Mouse (Mus musculus): ENCODE data around the gene Hectd2.

Gene Hectd2

GRCm38 (mm10) chr19:36561171-36561570 lies 6.7 kb downstream of the Hectd2 start:
- DNase-seq (ENCODE audit: extremely low spot score): no peak

GRCm38 (mm10) chr19:36564396-36564795 lies 10.0 kb downstream of the Hectd2 start:
- DNase-seq (ENCODE audit: extremely low spot score): no peak

GRCm38 (mm10) chr19:36573986-36574385 lies 19.5 kb downstream of the Hectd2 start:
- DNase-seq (ENCODE audit: extremely low spot score): no peak

- DNase-seq (ENCODE audit: extremely low spot score): no peak
Measured at GRCm38 (mm10) chr19:36575159-36575558, 20.7 kb downstream of the Hectd2 start.

GRCm38 (mm10) chr19:36580874-36581273 lies 26.4 kb downstream of the Hectd2 start:
- no peak for DNase-seq (ENCODE audit: extremely low spot score)

- no peak for DNase-seq (ENCODE audit: extremely low spot score)
Measured at GRCm38 (mm10) chr19:36582116-36582515, 27.7 kb downstream of the Hectd2 start.

GRCm38 (mm10) chr19:36585505-36585904 lies 31.1 kb downstream of the Hectd2 start:
- DNase-seq (ENCODE audit: extremely low spot score): no peak

- DNase-seq (ENCODE audit: extremely low spot score): no peak
Measured at GRCm38 (mm10) chr19:36594409-36594808, 40.0 kb downstream of the Hectd2 start.

- no peak for DNase-seq (ENCODE audit: extremely low spot score)
Measured at GRCm38 (mm10) chr19:36601869-36602268, 47.4 kb downstream of the Hectd2 start.

- DNase-seq (ENCODE audit: extremely low spot score): no peak
Measured at GRCm38 (mm10) chr19:36602535-36603312, 48.3 kb downstream of the Hectd2 start.

GRCm38 (mm10) chr19:36606270-36606669 lies 51.8 kb downstream of the Hectd2 start:
- DNase-seq (ENCODE audit: extremely low spot score): no peak

- DNase-seq (ENCODE audit: extremely low spot score): no peak
Measured at GRCm38 (mm10) chr19:36609229-36609628, 54.8 kb downstream of the Hectd2 start.

- DNase-seq (ENCODE audit: extremely low spot score): no peak
Measured at GRCm38 (mm10) chr19:36610309-36610708, 55.9 kb downstream of the Hectd2 start.

GRCm38 (mm10) chr19:36625906-36626305 lies 71.5 kb downstream of the Hectd2 start:
- no peak for DNase-seq (ENCODE audit: extremely low spot score)

GRCm38 (mm10) chr19:36626881-36627280 lies 72.4 kb downstream of the Hectd2 start:
- DNase-seq (ENCODE audit: extremely low spot score): no peak

GRCm38 (mm10) chr19:36629394-36629910 lies 75.0 kb downstream of the Hectd2 start:
- no peak for DNase-seq (ENCODE audit: extremely low spot score)

GRCm38 (mm10) chr19:36630361-36630760 lies 75.9 kb downstream of the Hectd2 start:
- no peak for DNase-seq (ENCODE audit: extremely low spot score)

- no peak for DNase-seq (ENCODE audit: extremely low spot score)
Measured at GRCm38 (mm10) chr19:36634771-36635170, 80.3 kb downstream of the Hectd2 start.

GRCm38 (mm10) chr19:36637223-36637622 lies 82.8 kb downstream of the Hectd2 start:
- no peak for DNase-seq (ENCODE audit: extremely low spot score)

- no peak for DNase-seq (ENCODE audit: extremely low spot score)
Measured at GRCm38 (mm10) chr19:36637948-36638587, 83.6 kb downstream of the Hectd2 start.

- DNase-seq (ENCODE audit: extremely low spot score): no peak
Measured at GRCm38 (mm10) chr19:36639072-36639471, 84.6 kb downstream of the Hectd2 start.

GRCm38 (mm10) chr19:36641128-36641527 lies 86.7 kb downstream of the Hectd2 start:
- DNase-seq (ENCODE audit: extremely low spot score): no peak

GRCm38 (mm10) chr19:36645308-36645889 lies 91.0 kb downstream of the Hectd2 start:
- no peak for DNase-seq (ENCODE audit: extremely low spot score)
